Mouse (Mus musculus) lung, postnatal 0 days (tissue): ENCODE measurements at regions not wholly inside any gene's neighbourhood (a gene's known extent, or its start where the extent isn't known, plus 50 kb on each side); places are given as distances from the start of the nearest gene placed in this dataset.

Experiments
- CTCF ChIP-seq: IDR thresholded peaks from 2 replicates; pipeline ENCODE4 v1.5.1; 2016; ENCODE audit warnings: antibody characterized with exemption, mild to moderate bottlenecking
- EP300 ChIP-seq: IDR thresholded peaks from 2 replicates; pipeline ENCODE4 v1.6.1; 2016; ENCODE audit warnings: antibody characterized with exemption, mild to moderate bottlenecking, control low read depth

- TF ChIP-seq CTCF (peak; percentile 59), EP300 (no peak)
Measured at GRCm38 (mm10) chr16:24213577-24213976, 179.7 kb upstream of the Lpp start.
